Mouse (Mus musculus) lung, adult 2 months (tissue): Measurements from ENCODE around the gene Rbsn.

ENCODE experiments used
- CTCF ChIP-seq: fragments of 200-500 bp; IDR thresholded peaks from 2 replicates; pipeline ENCODE4 v1.5.1; 2011; ENCODE audit warnings: mild to moderate bottlenecking, low read length, control low read depth; ENCODE audit not compliant: insufficient read depth
- POLR2A ChIP-seq: fragments of 200-500 bp; IDR thresholded peaks from 2 replicates; pipeline ENCODE4 v1.6.1; 2011; ENCODE audit warnings: low read depth, mild to moderate bottlenecking, control low read depth, low read length, borderline replicate concordance; ENCODE audit errors: extremely low read depth

DNA sequence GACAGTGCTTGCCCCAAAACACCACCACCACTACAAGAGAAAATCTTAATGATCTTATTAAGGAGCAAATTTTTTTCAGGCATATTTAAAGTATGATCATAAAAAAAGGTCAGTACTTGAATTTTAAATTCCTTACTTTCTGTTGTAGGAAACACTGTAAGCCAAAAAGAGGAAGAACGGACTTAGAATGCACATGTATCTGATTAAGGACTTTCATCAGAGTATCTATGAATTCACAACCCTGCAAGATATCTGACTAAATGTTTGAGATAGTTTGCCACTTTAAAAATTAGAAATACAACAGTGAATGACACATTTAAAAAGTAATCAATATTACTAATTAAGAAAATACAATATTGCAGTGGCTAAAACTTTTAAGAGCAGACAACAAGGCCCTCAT lies 38.3 kb downstream of the Rbsn start:
- TF ChIP-seq POLR2A (no peak), CTCF (no peak)
